Comparison of ENCODE assay signal across 9 mouse cellular contexts in the genomic region with DNA sequence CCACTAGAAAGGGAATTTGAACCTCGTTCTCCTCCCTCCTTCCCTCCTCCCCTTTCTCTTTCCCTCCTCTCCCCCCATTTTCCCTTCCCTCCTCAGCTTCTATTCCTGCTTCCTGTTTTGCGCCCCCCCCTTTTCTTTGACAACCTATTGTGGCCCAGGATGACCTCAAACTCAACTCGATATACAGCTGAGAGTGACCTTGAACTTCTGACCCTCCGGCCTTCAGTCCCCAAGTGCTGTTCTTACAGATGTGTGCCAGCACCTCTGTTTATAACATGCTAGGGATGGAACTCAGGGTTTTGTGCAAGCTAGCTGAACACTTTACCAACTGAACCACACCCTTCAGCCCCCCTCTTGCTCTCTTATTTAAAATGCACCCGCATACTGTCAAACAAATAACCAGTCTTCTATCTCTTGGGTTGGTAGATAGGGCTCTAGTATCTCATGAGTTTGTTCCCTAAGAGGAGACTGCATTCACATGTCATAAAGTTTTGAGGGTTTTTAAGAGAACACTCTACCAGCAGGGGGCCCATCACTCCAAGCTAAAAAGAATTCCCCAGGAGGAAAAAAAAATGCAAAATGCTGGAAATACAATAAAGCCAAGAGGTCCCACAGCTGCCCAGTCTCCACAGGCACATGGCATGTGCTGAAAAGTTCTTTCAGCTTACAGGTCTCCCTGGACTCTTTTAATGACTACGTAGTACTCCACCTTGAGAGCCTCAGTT. TPM values are rescaled to one million over a fixed set of nuclear protein-coding genes. Genes with fewer than 3 reads are reported as not detected.
DNase-seq lines count a peak whose midpoint lies in the region; ATAC-seq and TF ChIP-seq lines count a peak whose summit lies in the region.
"Had no signal": no experiment of that assay in that cellular context is flagged by ENCODE, and none has a peak within 500 bp of the region (broad histone marks: within the 10 kb centered on the region; RNA-seq: fewer than 3 reads in every experiment).

No protein-coding gene starts in this region.

- no peaks in the 10 kb centered on the region for H3K27me3 ChIP-seq in heart, adult 2 months (ENCODE audit: control insufficient read depth, insufficient read depth, low read length)
- no peaks in the 10 kb centered on the region for H3K27me3 ChIP-seq in heart, embryonic 12.5 days (replicated peaks)
- H3K27me3 ChIP-seq in midbrain, postnatal 0 days (ENCODE audit: insufficient read depth, low read length), result no peaks in the 10 kb centered on the region
- no peaks in the 10 kb centered on the region for H3K27me3 ChIP-seq in midbrain, embryonic 15.5 days (replicated peaks)
- H3K27me3 ChIP-seq in hindbrain, embryonic 16.5 days (replicated peaks; ENCODE audit: control insufficient read depth, insufficient read depth, low read length), result no peaks in the 10 kb centered on the region

- TF ChIP-seq CTCF in heart, adult 2 months (IDR thresholded peaks at IDR 0.05), result peak; percentile 65
- TF ChIP-seq CTCF in midbrain, postnatal 0 days (IDR thresholded peaks at IDR 0.05), result peak; percentile 36; the same call in 1 of the 2 replicates

- 66% methylated on average over 6 of the region's 6 CpGs for WGBS in heart, adult 2 months
- 79% methylated on average over 6 of the region's 6 CpGs for WGBS in heart, embryonic 12.5 days
- WGBS in midbrain, postnatal 0 days, result 88% methylated on average over 6 of the region's 6 CpGs
- 92% methylated on average over 6 of the region's 6 CpGs for WGBS in midbrain, embryonic 15.5 days
- 87% methylated on average over 6 of the region's 6 CpGs for WGBS in hindbrain, embryonic 16.5 days

- H3K9ac ChIP-seq in heart, adult 2 months (ENCODE audit: low read depth, low read length), result no peak overlapping the region
- no peak overlapping the region for H3K9ac ChIP-seq in heart, embryonic 12.5 days
- H3K9ac ChIP-seq in midbrain, postnatal 0 days (replicated peaks; ENCODE audit: low read length, poor library complexity, severe bottlenecking), result no peak overlapping the region
- H3K9ac ChIP-seq in midbrain, embryonic 15.5 days, result no peak overlapping the region
- no peak overlapping the region for H3K9ac ChIP-seq in hindbrain, embryonic 16.5 days (ENCODE audit: low read depth, low read length)

- H3K4me3 ChIP-seq in heart, adult 2 months, result no peak overlapping the region
- no peak overlapping the region for H3K4me3 ChIP-seq in heart, embryonic 12.5 days
- no peak overlapping the region for H3K4me3 ChIP-seq in midbrain, postnatal 0 days (ENCODE audit: low read depth, low read length)
- H3K4me3 ChIP-seq in midbrain, embryonic 15.5 days, result no peak overlapping the region
- H3K4me3 ChIP-seq in hindbrain, embryonic 16.5 days (ENCODE audit: low read length), result no peak overlapping the region

- DNase-seq in heart, adult 2 months, result peak in 1 of 2 experiments; percentile 42
- no peak for DNase-seq in midbrain, postnatal 0 days (ENCODE audit: low spot score)
- DNase-seq in brain, adult 2 months (ENCODE audit: low read depth, low spot score), result peak; percentile 51
- peak; percentile 50 for DNase-seq in lung, postnatal 14 days
- DNase-seq in retina, embryonic 14.5 days (ENCODE audit: low spot score), result no peak
- DNase-seq: thymus, postnatal 14 days had no signal

- 0 out of 2 replicates have a peak, but pooled peaks cover 3% of the 10 kb centered on the region for H3K9me3 ChIP-seq in heart, embryonic 12.5 days (replicated peaks)
- H3K9me3 ChIP-seq in midbrain, postnatal 0 days (ENCODE audit: low read length), result no peaks in the 10 kb centered on the region
- H3K9me3 ChIP-seq in midbrain, embryonic 15.5 days, result no peaks in the 10 kb centered on the region
- no peaks in the 10 kb centered on the region for H3K9me3 ChIP-seq in hindbrain, embryonic 16.5 days (ENCODE audit: control insufficient read depth, low read length)

- no peak for ATAC-seq in heart, embryonic 12.5 days (ENCODE audit: insufficient number of reproducible peaks, low FRiP score)
- ATAC-seq in midbrain, postnatal 0 days (ENCODE audit: low FRiP score), result no peak
- no peak for ATAC-seq in midbrain, embryonic 15.5 days (replicated peaks)
- ATAC-seq in hindbrain, embryonic 16.5 days, result no peak

- H3K4me2 ChIP-seq in heart, embryonic 12.5 days, result no peak overlapping the region
- no peak overlapping the region for H3K4me2 ChIP-seq in midbrain, postnatal 0 days (ENCODE audit: low read depth, low read length, poor library complexity, severe bottlenecking)
- H3K4me2 ChIP-seq in midbrain, embryonic 15.5 days, result no peak overlapping the region
- no peak overlapping the region for H3K4me2 ChIP-seq in hindbrain, embryonic 16.5 days (ENCODE audit: low read length)

- H3K4me1 ChIP-seq in heart, adult 2 months (ENCODE audit: control insufficient read depth, insufficient read depth, low read length), result no peaks in the 10 kb centered on the region
- H3K4me1 ChIP-seq in heart, embryonic 12.5 days (replicated peaks), result no peaks in the 10 kb centered on the region; the same call in 1 of the 2 replicates
- no peaks in the 10 kb centered on the region for H3K4me1 ChIP-seq in midbrain, postnatal 0 days (ENCODE audit: insufficient read depth, low read length)
- no peaks in the 10 kb centered on the region for H3K4me1 ChIP-seq in midbrain, embryonic 15.5 days
- no peaks in the 10 kb centered on the region for H3K4me1 ChIP-seq in hindbrain, embryonic 16.5 days (ENCODE audit: control insufficient read depth, insufficient read depth, low read depth, low read length)

- no peaks in the 10 kb centered on the region for H3K79me2 ChIP-seq in heart, adult 2 months (replicated peaks; ENCODE audit: control insufficient read depth, insufficient read depth, low read length)

- intact Hi-C loops in heart, adult 2 months (cut with DNase I), result loop anchor here (2.0 to 5.0 kb wide), 2 partner anchors 227 to 426 kb away; no protein-coding TSS in a partner anchor

- no peak overlapping the region for H3K27ac ChIP-seq in heart, adult 2 months
- H3K27ac ChIP-seq in heart, embryonic 12.5 days (ENCODE audit: poor library complexity, severe bottlenecking), result no peak overlapping the region
- no peak overlapping the region for H3K27ac ChIP-seq in midbrain, postnatal 0 days (ENCODE audit: low read depth, low read length)
- no peak overlapping the region for H3K27ac ChIP-seq in midbrain, embryonic 15.5 days
- no peak overlapping the region for H3K27ac ChIP-seq in hindbrain, embryonic 16.5 days (ENCODE audit: low read depth, low read length)

- no peak for TF ChIP-seq POLR2A in heart, adult 2 months (IDR thresholded peaks at IDR 0.05; ENCODE audit: insufficient read depth, low read depth, low read length)

- H3K36me3 ChIP-seq in heart, adult 2 months (ENCODE audit: control insufficient read depth, insufficient read depth, low read length), result no peaks in the 10 kb centered on the region
- H3K36me3 ChIP-seq in heart, embryonic 12.5 days, result no peaks in the 10 kb centered on the region
- no peaks in the 10 kb centered on the region for H3K36me3 ChIP-seq in midbrain, postnatal 0 days (ENCODE audit: insufficient read depth, low read length)
- no peaks in the 10 kb centered on the region for H3K36me3 ChIP-seq in midbrain, embryonic 15.5 days (replicated peaks)
- no peaks in the 10 kb centered on the region for H3K36me3 ChIP-seq in hindbrain, embryonic 16.5 days (ENCODE audit: control insufficient read depth, insufficient read depth, low read length)

- no peak for TF ChIP-seq EP300 in heart, adult 2 months (IDR thresholded peaks at IDR 0.05; ENCODE audit: insufficient read depth, low read depth, low read length)

RNA-seq across cellular contexts. Expression of a gene that starts 20.8 kb away (rescaled TPM):
- under 1 TPM; 0.29 to 0.55 TPM for total RNA-seq in heart, adult 2 months (2021)
- polyA plus RNA-seq in heart, adult 2 months (2012; rRNA removed), result 0.29 and 0.55 TPM in 2 replicates
- 1.1 and 1.5 TPM in 2 replicates for polyA plus RNA-seq in heart, embryonic 12.5 days (2016; fragmentation: Nextera tagmentation; extraction: Ambion mirVana)
- 3.4 and 6.7 TPM in 2 replicates for total RNA-seq in midbrain, postnatal 0 days (2014; rRNA removed)
- 8.3 and 9.3 TPM in 2 replicates for polyA plus RNA-seq in midbrain, postnatal 0 days (2015; fragmentation: Nextera tagmentation; extraction: Ambion mirVana)
- 2.0 and 2.7 TPM in 2 replicates for polyA plus RNA-seq in midbrain, embryonic 15.5 days (2015; fragmentation: Nextera tagmentation; extraction: Ambion mirVana)
- 4.1 and 6.0 TPM in 2 replicates for polyA plus RNA-seq in hindbrain, embryonic 16.5 days (2015; fragmentation: Nextera tagmentation; extraction: Ambion mirVana)

Comparison
In these comparisons a context has a peak if more than half of its experiments do, and no peak if none do; other contexts are left out.
1. DNase-seq: peak in brain, adult 2 months (single experiment) and lung, postnatal 14 days (single experiment); none in midbrain, postnatal 0 days (single experiment) and retina, embryonic 14.5 days (single experiment).